Mouse (Mus musculus) right cerebral cortex, postnatal 4 days (tissue): ENCODE results near the gene Zmiz2.
"Not testable (repeated sequence)": the region's sequence is repeated elsewhere in the genome, so short reads cannot be mapped to it uniquely, and the experiment has no call there.

Experiments used
- DNase-seq: peaks from one replicate; pipeline ENCODE4 v3.0.0-alpha.2; 2022

Zmiz2 gene

DNA sequence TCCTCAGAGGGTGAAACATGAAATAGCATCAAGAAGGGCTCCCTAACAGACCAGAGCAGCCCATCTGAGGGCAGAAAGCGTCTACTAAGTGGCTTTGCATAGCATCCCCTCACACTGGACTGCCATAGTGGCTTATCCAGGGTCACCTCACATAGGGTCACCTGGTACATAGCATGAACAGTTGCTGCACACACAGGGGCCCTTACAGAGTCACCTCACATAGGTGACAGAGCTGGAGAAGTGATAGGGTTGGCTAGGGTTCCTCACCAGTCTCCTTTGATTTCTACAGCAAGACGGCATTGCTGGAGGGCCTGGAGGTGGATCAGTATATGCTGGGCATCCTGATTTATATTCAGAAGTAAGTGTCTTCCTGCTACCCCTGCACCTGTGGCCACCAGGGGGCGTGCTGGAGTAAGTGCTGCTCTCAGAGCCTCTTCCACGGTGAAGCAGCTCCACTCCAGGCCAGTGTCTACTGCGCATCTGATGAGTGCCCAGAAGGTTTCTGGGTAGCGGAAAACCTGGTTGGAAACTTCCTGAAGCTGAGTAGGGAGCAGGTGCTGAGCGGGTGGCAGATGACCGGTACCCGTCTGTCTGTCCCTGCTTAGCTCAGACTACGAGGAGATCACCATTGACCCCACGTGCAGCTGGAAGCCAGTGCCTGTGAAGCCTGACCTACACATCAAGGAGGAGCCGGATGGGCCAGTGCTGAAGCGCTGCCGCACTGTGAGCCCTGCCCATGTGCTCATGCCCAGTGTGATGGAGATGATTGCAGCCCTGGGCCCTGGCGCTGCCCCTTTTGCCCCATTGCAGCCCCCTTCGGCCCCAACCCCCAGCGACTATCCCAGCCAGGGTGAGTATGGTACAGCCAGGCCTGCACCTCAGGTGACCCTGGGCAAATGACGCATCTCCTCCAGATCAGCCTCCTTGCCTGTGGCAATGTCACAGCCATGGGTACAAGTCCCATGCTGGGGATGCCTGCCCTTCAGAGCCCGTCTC is 13.9 kb downstream of the Zmiz2 start:
- DNase-seq: peak; percentile 67

DNA sequence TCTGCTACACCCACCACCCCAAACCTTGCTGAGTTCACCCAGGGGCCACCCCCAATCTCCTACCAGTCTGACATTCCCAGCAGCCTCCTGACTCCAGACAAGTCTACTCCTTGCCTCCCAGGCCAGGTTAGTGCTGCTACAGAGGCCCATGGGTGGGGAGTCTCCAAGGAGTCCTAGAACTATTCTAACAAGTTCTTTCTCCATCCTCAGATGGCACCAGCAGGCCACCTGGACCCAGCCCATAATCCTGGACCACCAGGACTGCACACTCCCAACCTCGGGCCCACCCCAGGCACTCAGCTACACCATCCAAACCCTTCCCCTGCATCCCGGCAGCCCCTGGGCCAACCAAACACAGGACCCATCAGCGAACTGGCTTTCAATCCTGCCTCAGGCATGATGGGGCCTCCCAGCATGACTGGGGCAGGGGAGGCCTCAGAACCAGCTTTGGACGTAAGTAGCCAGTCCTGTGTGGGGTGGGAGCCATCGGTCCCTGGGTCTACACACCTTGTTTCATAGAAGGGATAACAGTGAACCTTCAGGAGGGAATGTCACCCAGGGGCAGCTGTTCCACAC is 15.0 kb downstream of the Zmiz2 start:
- no peak for DNase-seq

DNA sequence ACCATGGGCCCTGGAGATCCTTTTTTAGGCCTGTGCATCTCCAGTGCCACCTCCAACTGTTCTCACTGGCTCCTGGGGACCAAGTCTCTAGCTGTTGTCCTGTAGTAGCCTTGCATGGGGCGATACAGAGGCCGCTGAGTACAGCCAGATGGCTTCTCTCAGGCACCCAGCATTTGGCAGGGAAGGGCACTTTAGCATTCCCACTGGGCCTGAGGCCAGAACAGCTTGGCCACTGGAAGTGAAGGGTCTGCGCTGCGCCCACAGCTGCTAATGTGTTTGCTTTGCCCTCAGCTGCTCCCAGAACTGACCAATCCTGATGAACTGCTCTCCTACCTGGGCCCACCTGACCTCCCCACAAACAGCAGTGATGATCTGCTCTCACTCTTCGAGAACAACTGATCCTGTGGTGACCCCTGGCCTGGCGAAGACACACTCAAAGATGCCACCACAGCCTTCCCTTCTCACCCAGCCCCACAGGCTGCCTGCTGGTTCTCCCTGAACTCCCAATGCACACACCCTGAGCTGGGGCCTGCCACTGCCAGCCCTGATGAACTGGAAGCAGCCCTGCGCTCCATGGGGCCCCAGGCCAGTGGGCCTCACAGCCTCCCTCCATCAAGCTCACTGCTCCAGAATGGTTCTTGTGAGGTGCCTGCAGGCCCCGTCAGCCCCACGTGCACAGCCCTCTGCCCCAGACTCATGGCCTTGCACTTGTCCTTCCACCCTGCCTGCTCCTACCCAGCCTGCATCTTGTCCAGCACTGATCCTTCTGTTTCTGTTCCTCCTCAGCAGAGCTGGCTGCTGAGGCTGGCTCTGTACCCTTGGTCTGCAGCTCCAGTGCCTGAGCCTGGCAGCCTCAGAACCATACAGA is 16.1 kb downstream of the Zmiz2 start:
- DNase-seq: no peak

DNA sequence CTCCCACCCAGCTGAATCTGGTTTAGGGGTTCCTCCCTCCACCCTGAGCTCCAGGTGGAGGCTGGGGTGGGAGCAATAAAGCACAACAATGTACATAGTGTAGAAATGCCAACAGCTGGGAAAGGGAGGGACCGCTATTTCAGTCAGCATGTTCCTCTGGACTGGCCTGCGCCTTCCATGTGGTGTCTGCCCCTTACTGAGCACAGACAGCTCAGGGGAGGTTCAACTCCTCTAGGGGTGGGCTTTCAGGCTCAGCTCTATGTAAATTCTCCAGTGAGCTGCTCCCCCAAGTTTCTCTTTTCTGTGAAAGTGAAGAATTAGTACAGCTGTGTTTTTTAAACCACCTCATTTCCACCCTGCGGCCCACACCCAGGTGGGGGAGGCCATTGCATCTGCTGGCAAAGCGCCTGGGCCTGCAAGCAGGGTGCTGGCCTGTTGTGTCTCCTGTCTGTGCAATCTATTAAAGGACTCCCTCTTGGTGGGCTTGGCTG is 16.8 kb downstream of the Zmiz2 start:
- DNase-seq: no peak

DNA sequence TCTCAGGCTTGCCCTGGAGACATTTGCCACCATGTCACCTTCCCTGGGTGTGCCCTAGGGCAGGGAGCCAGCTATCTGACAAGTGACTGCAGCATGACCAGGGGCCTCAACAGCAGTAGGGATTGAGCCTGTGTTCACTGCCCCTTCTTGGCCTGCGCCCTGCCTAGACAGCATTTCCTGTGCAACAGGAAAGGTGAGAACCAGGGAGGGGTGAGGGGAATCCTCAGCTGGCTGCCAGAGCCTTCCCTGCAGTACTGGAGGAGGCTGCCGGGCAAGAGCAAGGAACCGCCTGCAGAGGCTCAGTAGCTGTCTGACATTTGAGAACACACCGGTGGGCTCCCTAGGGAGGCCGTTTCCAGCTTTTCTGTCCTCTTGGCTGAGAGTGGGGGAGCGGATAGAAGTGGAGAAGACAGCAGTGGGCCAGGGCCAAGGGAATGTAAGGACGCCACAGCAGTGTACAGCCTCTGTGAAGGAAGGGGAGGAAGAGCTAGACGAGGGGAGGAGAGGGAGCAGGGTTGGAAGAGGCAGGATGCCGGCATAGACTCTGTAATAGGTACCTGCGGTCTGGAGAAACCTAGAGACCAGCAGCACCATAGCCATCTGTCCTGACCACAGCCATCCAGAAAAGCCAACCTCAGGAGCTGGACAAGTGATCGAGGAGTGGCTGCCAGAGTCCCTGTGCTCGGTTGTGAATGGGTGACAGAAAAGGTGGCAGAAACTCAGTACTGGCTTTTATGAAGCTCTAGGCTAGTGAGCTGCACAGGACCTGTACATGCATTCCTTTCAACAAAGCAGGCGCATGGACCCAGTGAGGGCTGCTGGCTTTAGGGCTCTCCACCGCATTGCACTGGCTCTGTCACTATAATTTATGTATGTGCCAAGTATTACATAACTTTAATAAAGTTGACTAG is 17.6 kb downstream of the Zmiz2 start:
- no peak for DNase-seq

DNA sequence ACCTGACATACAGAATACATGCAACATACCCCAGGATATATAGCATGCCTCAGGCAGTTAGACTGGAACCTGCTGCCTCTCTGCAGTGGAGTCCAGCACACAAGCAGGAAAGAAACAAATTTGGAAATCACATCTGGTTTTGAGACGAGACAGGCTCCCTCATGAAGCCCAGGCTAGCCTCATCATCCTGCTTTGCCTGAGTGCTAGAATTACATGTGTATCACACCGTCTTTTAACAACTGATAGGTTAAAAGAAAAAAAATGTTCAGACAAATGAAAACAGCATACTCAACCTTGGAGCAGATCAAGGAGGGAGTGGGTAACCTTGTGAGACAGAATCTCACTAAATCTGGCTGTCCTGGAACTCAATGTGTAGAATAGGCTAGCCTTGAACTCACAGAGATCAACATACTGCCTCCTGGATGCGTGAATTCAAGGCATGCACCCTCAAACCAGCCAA is 18.3 kb downstream of the Zmiz2 start:
- no peak for DNase-seq

DNA sequence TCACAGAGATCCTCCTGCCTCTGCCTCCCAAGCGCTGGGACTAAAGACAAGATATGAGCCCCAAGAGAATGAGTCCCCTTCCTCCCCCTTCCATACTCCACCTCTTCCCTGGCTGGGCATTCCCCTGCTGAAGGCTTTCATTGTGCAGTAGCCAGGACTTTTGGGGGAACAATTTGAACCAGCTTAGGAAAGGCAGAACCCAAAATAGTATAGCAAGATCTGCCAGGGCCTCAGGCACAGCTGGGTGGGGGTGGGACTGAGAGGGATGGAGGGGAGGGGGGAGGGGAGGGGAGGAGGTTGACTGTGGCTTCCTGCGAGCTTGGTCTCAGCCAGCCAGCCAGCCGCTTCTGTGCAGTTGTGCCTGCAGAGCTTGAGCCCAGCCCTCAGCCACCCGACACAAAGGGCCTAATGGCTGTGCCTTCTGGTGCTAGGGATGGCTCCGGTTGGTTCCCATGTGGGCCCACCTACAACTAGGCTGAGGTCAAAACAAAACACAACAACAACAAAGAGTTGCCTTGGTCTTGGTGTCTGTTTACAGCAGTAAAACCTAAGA is 21.3 kb downstream of the Zmiz2 start:
- no peak for DNase-seq

DNA sequence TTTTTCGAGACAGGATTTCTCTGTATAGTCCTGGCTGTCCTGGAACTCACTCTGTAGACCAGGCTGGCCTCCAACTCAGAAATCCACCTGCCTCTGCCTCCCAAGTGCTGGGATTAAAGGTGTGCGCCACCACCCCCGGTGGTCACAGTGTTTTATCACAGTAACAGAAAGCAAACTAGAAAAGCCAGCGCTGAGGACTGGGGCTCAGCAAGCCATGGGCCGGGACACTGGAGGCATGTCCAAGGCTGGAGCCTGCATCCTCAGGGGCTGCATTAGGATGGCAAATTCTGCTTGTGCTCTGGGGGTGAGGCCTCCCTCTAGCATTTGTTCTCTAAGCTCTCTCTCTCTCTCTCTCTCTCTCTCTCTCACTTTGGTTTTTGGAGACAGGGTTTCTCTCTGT is 21.9 kb downstream of the Zmiz2 start:
- DNase-seq: not testable (repeated sequence)

DNA sequence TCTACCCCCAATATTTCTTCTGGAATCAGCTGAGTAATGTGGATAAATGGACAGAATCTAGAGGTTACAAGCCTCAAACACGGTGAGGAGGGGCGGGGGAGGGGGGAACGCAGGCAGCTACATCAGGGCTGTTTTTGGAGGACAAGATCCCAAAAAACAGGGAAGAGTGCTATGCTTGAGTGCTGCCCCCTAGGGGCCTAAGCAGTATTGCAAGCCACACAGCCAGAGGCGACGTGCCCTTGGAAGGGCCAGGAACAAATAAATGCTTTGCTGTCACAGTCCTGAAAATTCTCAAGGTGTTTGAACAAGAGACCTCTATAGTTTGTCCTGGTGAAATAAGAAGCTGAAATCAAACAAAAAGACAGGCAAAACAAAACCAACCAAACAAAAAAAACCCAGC is 22.8 kb downstream of the Zmiz2 start:
- peak; percentile 90 for DNase-seq

DNA sequence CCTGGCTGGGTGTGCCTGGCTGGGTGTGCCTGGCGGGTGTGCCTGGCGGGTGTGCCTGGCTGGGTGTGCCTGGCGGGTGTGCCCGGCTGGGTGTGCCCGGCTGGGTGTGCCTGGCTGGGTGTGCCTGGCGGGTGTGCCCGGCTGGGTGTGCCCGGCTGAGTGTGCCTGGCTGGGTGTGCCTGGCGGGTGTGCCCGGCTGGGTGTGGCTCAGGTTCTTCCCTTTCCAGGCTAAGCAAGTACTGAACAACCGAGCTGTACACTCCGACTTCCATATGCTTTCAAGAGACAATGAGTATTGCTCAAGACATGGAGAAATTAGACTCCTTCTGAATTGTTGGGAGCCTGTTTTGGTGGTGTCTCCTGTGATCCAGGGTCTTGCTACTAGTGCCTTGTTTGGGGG is 24.4 kb downstream of the Zmiz2 start:
- no peak for DNase-seq

DNA sequence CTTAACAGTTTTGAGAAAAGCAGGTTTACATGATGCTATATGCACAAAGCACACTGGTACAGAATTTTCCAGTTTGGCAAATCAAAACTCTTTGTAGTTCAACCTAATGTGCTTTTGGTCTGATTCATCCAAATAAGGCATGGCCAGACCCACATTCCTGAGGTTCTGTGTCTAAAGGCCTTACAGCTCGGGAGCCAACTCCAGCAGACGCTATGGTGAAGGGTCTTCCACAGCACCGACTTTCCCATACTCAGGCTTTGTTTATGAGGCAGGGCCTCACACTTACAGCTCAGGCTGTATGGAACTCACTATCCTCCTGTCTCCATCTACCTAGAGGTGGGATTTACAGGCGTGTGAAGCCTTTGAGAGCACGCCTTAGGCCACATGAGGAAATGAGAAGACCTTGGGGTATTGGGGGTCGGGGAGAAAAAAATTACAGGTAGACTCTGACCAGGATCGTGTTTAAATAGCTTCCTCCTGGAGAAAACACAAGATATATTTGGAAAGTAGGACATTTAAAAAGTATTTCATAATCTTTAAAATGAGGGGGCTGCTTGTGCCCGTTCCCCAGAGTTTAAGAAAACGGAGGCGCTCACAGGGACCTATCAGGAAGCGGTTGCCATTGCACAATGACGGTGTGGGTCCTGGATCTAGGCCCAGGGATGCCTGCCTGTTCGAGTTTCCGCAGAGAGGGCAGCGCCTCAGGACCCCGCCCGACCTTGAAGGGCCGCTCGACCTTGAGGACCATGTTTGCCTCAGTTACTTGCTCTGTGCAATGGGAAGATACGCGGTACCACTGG is 26.1 kb downstream of the Zmiz2 start, which contains the start of gene Ppia:
Gene Ppia, plus strand, starts transcription at position 693 of the 800 bp plus-strand sequence.
- DNase-seq: no peak

DNA sequence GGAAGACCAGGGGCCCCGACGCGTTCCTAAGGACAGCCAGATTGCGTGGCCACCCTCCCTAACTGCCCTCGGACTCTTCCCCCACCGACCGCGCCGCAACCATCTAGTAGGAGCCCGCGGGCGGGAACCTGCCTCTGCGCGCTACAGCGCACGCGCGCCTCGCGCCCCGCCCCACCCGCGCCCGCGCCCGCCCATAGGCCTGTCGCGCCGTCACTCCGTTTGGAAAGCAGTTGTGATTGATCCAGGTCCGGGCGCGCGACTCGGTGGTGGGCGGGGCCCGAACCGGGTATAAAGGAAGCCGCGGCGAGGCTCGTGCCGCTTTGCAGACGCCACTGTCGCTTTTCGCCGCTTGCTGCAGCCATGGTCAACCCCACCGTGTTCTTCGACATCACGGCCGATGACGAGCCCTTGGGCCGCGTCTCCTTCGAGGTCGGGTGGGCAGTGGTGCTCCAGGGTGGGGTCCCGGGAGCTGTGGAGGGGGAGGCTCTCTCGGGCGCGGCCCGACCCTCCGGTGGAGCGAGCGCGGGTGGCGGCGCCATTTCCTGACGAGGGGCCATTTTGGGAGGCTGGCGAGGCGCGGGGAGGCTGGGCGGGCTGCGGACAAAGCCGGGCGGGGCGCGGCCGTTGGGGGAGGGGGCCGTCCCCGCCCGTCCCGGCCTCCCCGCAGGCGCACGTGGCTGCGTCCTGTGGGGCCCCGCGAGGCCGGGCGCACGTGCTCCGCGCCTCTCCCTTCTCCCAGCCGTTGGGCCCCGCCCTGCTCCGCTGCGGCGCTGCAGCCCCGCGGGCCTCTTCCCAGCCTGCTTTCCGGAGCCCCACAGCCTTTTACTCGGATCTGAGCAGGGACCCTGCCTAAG is 26.9 kb downstream of the Zmiz2 start:
- peak; percentile 99 for DNase-seq

DNA sequence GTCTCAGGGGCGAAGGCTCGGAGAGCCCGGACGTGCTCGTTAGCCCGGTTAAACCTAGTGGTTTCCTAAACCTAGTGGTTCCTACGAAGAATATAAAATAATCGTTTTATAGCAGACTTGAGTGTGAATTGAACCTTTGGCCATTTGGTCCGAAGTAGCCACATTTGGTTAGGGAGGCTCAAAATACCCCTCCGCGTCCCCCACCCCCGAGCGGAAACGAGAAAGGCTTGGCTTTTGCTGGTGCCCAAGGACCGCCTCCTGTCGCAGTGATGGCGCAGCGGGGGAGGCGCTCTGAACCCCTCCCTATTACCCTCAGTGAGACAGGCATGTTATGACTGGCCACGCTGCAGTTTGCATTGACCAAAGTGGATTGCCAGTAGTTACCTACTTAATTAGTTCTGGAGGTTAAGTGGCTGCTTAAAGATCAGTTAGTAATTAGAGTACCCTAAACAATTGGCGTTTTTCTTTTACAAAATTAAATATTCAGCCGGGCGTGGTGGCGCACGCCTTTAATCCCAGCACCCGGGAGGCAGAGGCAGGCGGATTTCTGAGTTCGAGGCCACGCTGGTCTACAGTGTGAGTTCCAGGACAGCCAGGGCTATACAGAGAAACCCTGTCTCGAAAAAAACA is 27.6 kb downstream of the Zmiz2 start:
- peak; percentile 75 for DNase-seq

DNA sequence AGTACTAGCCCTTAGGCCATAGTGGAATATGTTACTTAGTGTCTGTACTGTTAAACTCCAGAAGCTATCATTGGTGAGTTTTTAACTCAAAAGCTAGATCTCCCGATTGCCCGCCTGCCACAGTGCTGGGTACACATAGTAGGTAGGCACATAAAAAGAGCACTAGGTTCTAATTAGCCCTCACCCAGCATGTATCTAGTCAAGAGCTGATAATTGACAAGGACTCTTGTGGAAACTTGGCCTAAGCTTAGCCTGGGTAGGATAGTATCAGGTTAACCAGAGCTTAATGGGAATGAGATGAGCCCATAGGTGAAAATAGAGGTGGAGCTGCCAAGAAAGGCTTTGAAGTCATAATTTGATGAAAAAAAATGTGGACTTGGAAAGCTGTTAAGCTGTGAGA is 28.2 kb downstream of the Zmiz2 start:
- no peak for DNase-seq

DNA sequence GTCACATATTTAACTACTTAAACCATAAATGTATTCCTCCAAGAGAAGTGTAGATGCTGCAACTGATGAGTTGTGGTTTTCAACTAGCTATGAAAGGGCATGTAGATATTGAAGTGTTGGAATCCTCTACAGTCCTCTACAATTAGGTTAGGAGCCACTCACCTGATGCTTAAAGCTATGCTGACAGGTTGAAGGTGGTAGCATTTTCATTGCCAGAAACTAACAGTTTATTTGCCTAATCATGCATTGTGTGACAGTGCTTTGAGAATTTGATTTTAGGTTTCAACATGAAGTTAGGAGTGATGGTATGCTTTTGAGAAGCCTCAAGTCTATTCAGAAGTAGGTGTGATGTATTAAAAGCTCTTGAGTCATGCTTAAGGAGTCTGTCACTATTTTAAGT is 28.6 kb downstream of the Zmiz2 start:
- DNase-seq: no peak

DNA sequence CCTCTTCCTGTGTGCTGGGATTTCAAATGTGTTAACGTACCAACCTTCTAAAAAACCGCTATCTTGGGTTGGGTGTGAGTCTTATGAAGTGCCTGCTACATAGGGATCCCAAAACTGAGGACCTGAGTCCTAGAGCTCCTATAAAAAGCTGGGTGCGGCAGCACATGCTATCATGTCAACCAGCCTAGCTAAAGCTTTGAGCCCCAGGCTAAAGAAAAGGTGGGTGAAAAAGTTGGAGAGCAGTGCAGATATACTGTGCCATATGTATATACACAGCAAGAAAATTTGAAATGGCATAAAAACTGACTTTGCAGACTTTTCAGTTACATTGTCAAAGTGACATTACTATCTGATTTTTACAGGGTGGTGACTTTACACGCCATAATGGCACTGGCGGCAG is 29.9 kb downstream of the Zmiz2 start:
- DNase-seq: no peak

DNA sequence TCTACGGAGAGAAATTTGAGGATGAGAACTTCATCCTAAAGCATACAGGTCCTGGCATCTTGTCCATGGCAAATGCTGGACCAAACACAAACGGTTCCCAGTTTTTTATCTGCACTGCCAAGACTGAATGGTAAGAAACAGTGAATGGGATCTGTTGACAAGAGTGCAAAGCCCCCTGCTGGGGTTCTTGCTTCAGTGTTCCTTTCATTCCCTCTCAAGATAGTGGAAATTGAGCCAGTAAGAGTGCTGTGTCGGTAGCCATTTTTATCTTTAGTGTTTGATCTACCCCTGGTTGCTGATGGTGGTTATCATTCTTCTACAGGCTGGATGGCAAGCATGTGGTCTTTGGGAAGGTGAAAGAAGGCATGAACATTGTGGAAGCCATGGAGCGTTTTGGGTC is 30.3 kb downstream of the Zmiz2 start:
- not testable (repeated sequence) for DNase-seq

DNA sequence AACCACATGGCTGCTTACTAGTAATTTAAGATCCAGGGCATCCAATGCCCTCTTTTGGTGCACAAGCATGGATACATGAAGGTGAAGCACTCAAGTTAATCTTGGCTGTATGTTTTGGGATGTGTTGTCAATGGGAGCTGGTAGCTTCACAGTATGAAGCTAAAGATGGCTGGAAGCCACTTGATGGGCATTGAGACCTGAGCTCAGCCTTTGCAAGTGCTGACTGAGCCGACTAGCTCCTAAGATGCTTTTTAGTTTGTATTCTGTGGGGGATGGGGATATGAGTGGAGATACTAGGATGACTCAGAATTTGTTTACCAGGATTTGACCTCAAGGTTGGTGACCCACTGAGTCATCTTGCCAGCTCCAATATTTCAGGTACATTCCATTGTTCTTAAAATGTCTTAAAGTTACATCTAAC is 31.4 kb downstream of the Zmiz2 start:
- no peak for DNase-seq

DNA sequence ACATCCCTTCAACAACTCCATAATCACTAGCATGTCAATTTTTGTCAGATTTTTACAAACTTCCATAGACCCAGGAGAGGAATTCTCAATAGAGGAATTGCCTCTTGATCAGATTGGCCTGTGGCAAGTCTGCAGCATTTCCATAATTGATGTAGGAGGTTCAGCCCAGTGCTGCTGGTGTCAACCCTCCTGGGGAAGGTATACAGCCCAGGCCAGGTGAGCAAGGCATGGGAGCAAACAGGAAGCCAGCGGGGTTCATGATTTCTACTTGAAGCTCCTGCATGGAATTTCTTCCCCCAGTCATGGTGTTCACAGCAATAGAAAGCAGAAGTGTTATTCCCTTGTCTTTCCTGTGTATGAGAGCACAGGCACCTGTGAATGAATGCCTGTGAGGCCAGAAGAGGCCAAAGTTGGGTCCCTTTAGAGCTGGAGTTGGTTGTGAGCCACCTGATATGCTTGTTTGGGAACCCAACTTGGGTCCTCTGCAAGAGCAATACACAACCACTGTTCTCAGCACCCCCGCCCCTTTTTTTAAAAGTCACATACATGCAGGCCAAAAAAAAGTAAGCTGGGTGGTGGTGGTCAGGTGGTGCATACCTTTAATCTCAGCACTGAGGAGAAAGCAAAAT is 32.0 kb downstream of the Zmiz2 start:
- DNase-seq: no peak
